Mouse (Mus musculus): ENCODE data around the gene Cpn1. TPM values are rescaled to one million over a fixed set of nuclear protein-coding genes. Genes with fewer than 3 reads are reported as not detected.

Cpn1 gene
- total RNA-seq (2014; rRNA removed) (0.43 and 0.84 TPM in 2 replicates), polyA plus RNA-seq (2015; fragmentation: Nextera tagmentation; extraction: Ambion mirVana) (0.43 and 0.58 TPM in 2 replicates)

DNA sequence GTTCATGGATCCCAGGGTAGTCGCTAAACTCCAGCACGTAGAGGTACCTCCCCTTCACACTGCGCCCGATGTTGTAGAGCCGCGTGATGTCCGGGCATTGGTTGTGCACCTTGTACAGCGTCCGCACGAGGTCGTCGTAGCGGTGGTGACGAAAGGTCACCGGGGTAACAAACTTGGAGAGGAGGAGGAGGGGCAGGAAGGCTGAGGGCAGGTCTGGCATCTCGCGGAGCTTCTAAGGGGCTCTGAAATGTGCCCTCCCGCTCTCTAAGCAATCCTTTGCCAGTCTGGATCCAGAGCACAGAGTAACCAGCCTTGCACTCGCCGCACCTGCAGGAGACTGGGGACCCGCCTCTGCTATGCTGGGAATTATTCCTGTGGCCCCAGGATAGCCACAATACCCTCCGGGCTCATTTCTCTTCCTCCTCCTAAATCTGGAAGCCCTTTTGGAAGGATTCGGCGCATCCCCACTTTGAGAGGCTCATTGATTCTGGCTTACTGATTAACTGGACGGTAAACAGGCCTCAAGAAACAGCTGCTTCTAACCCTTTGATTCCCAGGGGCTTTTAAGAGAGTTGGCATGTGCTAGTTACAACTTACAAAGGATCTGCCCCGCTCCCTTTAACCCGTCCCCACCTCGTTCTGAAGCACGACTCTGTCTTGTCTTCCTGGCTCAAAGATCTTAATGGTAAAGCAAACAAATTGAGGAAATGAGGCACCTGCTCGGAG, at the start of gene Cpn1:
Cpn1 (minus strand) TSS at position 488 of the 726 bp plus-strand sequence.
- Histone ChIP-seq H3K4me1 (ENCODE audit: insufficient read depth, low read length) (no peaks in the 10 kb centered on the region), H3K9ac (replicated peaks; ENCODE audit: low read length) (no peak within 1 kb of the TSS), H3K9me3 (ENCODE audit: low read length) (no peaks in the 10 kb centered on the region), H3K4me3 (ENCODE audit: low read length) (peak within 1 kb of the TSS; percentile 17; the same call in 1 of the 2 replicates), H3K27ac (no peak within 1 kb of the TSS), H3K27me3 (ENCODE audit: insufficient read depth, low read length) (no peaks in the 10 kb centered on the region), H3K36me3 (ENCODE audit: insufficient read depth, low read length) (no peaks in the 10 kb centered on the region), H3K4me2 (ENCODE audit: low read depth, low read length) (peak within 1 kb of the TSS; percentile 46)
- TF ChIP-seq CTCF (IDR thresholded peaks at IDR 0.05; ENCODE audit: low read depth), result 0 out of 2 replicates have a peak, but pooled peaks have one; percentile 4
- 17% methylated on average over 30 of the region's 30 CpGs for WGBS
- DNase-seq (ENCODE audit: low spot score), result no peak
- no peak for ATAC-seq

DNA sequence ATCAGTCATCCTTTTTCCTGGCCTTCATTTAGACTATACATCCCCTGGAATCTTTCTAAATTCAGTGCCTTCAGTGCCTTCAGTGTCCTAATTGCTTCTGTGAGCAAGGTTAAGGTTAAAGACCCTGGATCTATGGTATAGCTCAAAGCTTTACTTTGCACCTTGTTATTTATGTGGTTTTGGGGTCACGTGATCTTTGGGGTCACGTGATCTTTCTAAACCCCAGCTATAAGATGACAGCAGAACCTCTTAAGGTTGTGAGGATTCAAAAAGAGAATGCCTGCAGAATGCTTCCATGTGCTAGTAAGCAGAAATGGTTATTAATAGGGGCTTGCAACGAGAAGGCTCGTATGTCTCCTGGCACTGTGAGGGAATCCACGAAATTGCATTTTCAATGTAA, 47.0 kb upstream of the Cpn1 start:
- Histone ChIP-seq H3K27ac (no peak overlapping the region), H3K9ac (replicated peaks; ENCODE audit: low read length) (no peak overlapping the region), H3K4me2 (ENCODE audit: low read depth, low read length) (no peak overlapping the region), H3K4me1 (ENCODE audit: insufficient read depth, low read length) (no peaks in the 10 kb centered on the region), H3K9me3 (ENCODE audit: low read length) (no peaks in the 10 kb centered on the region), H3K27me3 (ENCODE audit: insufficient read depth, low read length) (no peaks in the 10 kb centered on the region), H3K36me3 (ENCODE audit: insufficient read depth, low read length) (peaks cover 19% of the 10 kb centered on the region), H3K4me3 (ENCODE audit: low read length) (no peak overlapping the region)
- ATAC-seq (no peak), DNase-seq (ENCODE audit: low spot score) (no peak)
- TF ChIP-seq CTCF (IDR thresholded peaks at IDR 0.05; ENCODE audit: low read depth), result no peak
- 85% methylated on average over 5 of the region's 5 CpGs for WGBS

DNA sequence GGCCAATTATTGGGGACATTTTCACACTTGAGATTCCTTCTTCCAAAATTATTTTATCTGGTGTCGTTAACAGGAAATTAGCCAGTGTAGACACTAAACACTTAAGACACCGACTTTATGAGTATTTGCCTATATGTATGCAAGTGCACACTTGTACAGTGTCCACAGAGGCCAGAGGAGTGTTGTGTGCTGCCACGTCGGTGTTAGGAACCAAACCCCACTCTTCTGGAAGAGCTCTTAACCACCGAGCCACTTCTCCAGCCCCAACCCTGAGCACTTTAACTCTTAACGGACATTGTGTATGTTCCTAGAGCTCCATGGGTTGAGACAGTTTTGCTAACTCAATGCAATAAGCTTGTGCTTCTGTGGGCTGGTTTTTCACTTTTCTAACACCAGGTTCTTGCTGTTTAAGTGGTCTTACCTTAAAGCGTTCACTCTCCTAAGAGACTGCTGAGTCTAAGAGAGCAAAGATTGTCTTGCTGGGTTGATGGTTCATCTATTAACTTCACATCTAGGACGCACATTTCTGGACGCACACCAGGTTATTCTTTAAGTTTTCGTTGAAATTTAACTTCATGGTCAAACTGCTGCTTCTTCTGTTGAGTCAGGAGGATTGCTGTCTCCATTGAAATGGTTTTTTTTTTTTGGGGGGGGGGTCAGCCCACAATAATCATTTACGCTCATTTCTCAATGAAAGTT, 45.8 kb upstream of the Cpn1 start:
- no peak overlapping the region for H3K27ac ChIP-seq
- no peaks in the 10 kb centered on the region for H3K4me1 ChIP-seq (ENCODE audit: insufficient read depth, low read length)
- no peaks in the 10 kb centered on the region for H3K27me3 ChIP-seq (ENCODE audit: insufficient read depth, low read length)
- peaks cover 17% of the 10 kb centered on the region for H3K36me3 ChIP-seq (ENCODE audit: insufficient read depth, low read length)
- 90% methylated on average over 11 of the region's 11 CpGs for WGBS
- H3K4me2 ChIP-seq (ENCODE audit: low read depth, low read length), result no peak overlapping the region
- H3K4me3 ChIP-seq (ENCODE audit: low read length), result no peak overlapping the region
- DNase-seq (ENCODE audit: low spot score), result no peak
- no peak for ATAC-seq
- no peaks in the 10 kb centered on the region for H3K9me3 ChIP-seq (ENCODE audit: low read length)
- H3K9ac ChIP-seq (replicated peaks; ENCODE audit: low read length), result no peak overlapping the region
- TF ChIP-seq CTCF (IDR thresholded peaks at IDR 0.05; ENCODE audit: low read depth), result no peak

GRCm38 (mm10) chr19:44030024-44030423, 43.7 kb upstream of the Cpn1 start:
- no peaks in the 10 kb centered on the region for H3K4me1 ChIP-seq (ENCODE audit: insufficient read depth, low read length)
- no peak overlapping the region for H3K9ac ChIP-seq (replicated peaks; ENCODE audit: low read length)
- ATAC-seq (no peak), DNase-seq (ENCODE audit: low spot score) (no peak)
- H3K27me3 ChIP-seq (ENCODE audit: insufficient read depth, low read length), result no peaks in the 10 kb centered on the region
- WGBS, result 91% methylated on average over 5 of the region's 5 CpGs
- H3K27ac ChIP-seq, result no peak overlapping the region
- no peaks in the 10 kb centered on the region; the same call in 1 of the 2 replicates for H3K36me3 ChIP-seq (ENCODE audit: insufficient read depth, low read length)
- no peak overlapping the region for H3K4me2 ChIP-seq (ENCODE audit: low read depth, low read length)
- no peak overlapping the region for H3K4me3 ChIP-seq (ENCODE audit: low read length)
- H3K9me3 ChIP-seq (ENCODE audit: low read length), result no peaks in the 10 kb centered on the region
- no peak for TF ChIP-seq CTCF (IDR thresholded peaks at IDR 0.05; ENCODE audit: low read depth)

DNA sequence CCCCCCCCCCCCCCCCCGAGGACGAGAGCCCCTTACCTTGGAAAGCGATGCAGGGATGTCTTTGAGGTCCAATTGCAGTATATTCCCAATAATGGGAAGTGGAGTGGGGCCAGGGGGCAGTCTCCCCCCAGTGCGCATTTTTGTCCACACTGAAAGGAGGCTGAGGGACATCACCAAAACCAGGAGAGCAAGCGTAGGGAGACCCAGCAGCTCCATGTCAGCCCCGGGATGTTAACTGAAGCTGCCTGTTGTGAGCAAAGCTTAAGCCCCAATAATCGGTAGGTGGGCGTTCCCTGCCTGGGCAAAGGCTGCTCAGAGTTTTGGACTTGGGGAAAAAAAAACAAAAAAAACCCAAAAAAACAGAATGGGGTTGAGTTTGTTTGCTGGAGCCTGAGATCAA, 42.6 kb upstream of the Cpn1 start, which contains the start of gene Cyp2c23:
Cyp2c23 (minus strand) TSS at position 237 of the 400 bp plus-strand sequence.
- no peak for ATAC-seq
- no peak within 1 kb of the TSS for H3K9ac ChIP-seq (replicated peaks; ENCODE audit: low read length)
- no peak for DNase-seq (ENCODE audit: low spot score)
- no peak within 1 kb of the TSS for H3K27ac ChIP-seq
- H3K4me1 ChIP-seq (ENCODE audit: insufficient read depth, low read length), result no peaks in the 10 kb centered on the region
- no peaks in the 10 kb centered on the region for H3K9me3 ChIP-seq (ENCODE audit: low read length)
- 73% methylated on average over 7 of the region's 8 CpGs for WGBS
- no peak within 1 kb of the TSS for H3K4me3 ChIP-seq (ENCODE audit: low read length)
- no peaks in the 10 kb centered on the region; the same call in 1 of the 2 replicates for H3K36me3 ChIP-seq (ENCODE audit: insufficient read depth, low read length)
- H3K4me2 ChIP-seq (ENCODE audit: low read depth, low read length), result no peak within 1 kb of the TSS
- H3K27me3 ChIP-seq (ENCODE audit: insufficient read depth, low read length), result no peaks in the 10 kb centered on the region
- no peak for TF ChIP-seq CTCF (IDR thresholded peaks at IDR 0.05; ENCODE audit: low read depth)

- 63% methylated on average over 8 of the region's 8 CpGs for WGBS
- H3K4me2 ChIP-seq (ENCODE audit: low read depth, low read length), result no peak overlapping the region
- H3K27me3 ChIP-seq (ENCODE audit: insufficient read depth, low read length), result no peaks in the 10 kb centered on the region
- no peak for ATAC-seq
- no peak overlapping the region for H3K27ac ChIP-seq
- TF ChIP-seq CTCF (IDR thresholded peaks at IDR 0.05; ENCODE audit: low read depth), result no peak
- no peaks in the 10 kb centered on the region for H3K36me3 ChIP-seq (ENCODE audit: insufficient read depth, low read length)
- H3K4me1 ChIP-seq (ENCODE audit: insufficient read depth, low read length), result no peaks in the 10 kb centered on the region
- no peak overlapping the region for H3K4me3 ChIP-seq (ENCODE audit: low read length)
- H3K9me3 ChIP-seq (ENCODE audit: low read length), result no peaks in the 10 kb centered on the region
- no peak for DNase-seq (ENCODE audit: low spot score)
- no peak overlapping the region for H3K9ac ChIP-seq (replicated peaks; ENCODE audit: low read length)
These were observed 40.7 kb upstream of the Cpn1 start for GRCm38 (mm10) chr19:44026956-44027530.

Data from hindbrain, postnatal 0 days (tissue).